Mouse (Mus musculus) ES-Bruce4 (cell line): ENCODE results near the gene Brms1. TPM values are rescaled to one million over a fixed set of nuclear protein-coding genes. Genes with fewer than 3 reads are reported as not detected.

Experiments used
- H3K27ac ChIP-seq: 2 replicates; pipeline ENCODE4 v1.5.1; 2012; ENCODE audit warnings: low read length, inconsistent platforms; ENCODE audit not compliant: insufficient read depth
- H3K27me3 ChIP-seq: 2 replicates; pipeline ENCODE4 v1.6.1; 2012; ENCODE audit warnings: mild to moderate bottlenecking, low read length, inconsistent platforms; ENCODE audit not compliant: control insufficient read depth, poor library complexity, insufficient read depth, severe bottlenecking
- H3K36me3 ChIP-seq: 2 replicates; pipeline ENCODE4 v1.6.1; 2012; ENCODE audit warnings: inconsistent platforms, mild to moderate bottlenecking, low read length, moderate library complexity; ENCODE audit not compliant: control insufficient read depth, poor library complexity, insufficient read depth, severe bottlenecking
- H3K4me1 ChIP-seq: one replicate; pipeline ENCODE4 v1.8.1; 2011; ENCODE audit warnings: low read length; ENCODE audit not compliant: control insufficient read depth, insufficient read depth
- H3K4me3 ChIP-seq: 2 replicates; pipeline ENCODE4 v1.5.1; 2011; ENCODE audit warnings: low read depth, mild to moderate bottlenecking, low read length
- H3K9ac ChIP-seq: 2 replicates; pipeline ENCODE4 v1.6.1; 2012; ENCODE audit warnings: low read depth, mild to moderate bottlenecking, inconsistent platforms; ENCODE audit not compliant: poor library complexity, severe bottlenecking
- H3K9me3 ChIP-seq: replicated peaks from 2 replicates; pipeline ENCODE4 v1.6.1; 2012; ENCODE audit warnings: mild to moderate bottlenecking, low read length, inconsistent platforms; ENCODE audit not compliant: control insufficient read depth, poor library complexity, insufficient read depth, severe bottlenecking
- CTCF ChIP-seq: IDR thresholded peaks from one replicate; pipeline ENCODE4 v1.8.1; 2011; ENCODE audit warnings: low read depth, low read length
- EP300 ChIP-seq: IDR thresholded peaks from 2 replicates; pipeline ENCODE4 v1.6.1; 2011; ENCODE audit warnings: low read depth, low read length; ENCODE audit not compliant: insufficient read depth
- POLR2A ChIP-seq: IDR thresholded peaks from one replicate; pipeline ENCODE4 v1.8.1; 2011; ENCODE audit warnings: low read length; ENCODE audit not compliant: insufficient read depth
- polyA plus RNA-seq: library from polyadenylated mRNA; stranded (reverse); fragments of >200 nt; gene quantifications from 2 replicates; pipeline ENCODE4 v1.2.4, GENCODE M21; 2011; ENCODE audit warnings: low read depth; ENCODE audit not compliant: missing spikeins, insufficient read depth, insufficient read length

Brms1 gene
- polyA plus RNA-seq, 1 experiment = 24.0 TPM

- Histone ChIP-seq H3K4me3 (peak overlapping the region; percentile 67), H3K27ac (peak overlapping the region; percentile 19; the same call in 1 of the 2 replicates), H3K9me3 (no peaks in the 10 kb centered on the region), H3K36me3 (no peaks in the 10 kb centered on the region), H3K27me3 (no peaks in the 10 kb centered on the region), H3K9ac (peak overlapping the region; percentile 38), H3K4me1 (peaks cover 2% of the 10 kb centered on the region)
- TF ChIP-seq POLR2A = no peak
- TF ChIP-seq CTCF = no peak
- TF ChIP-seq EP300 = peak; percentile 70; the same call in 1 of the 2 replicates
These were observed 3.2 kb upstream of the Brms1 start for GRCm38 (mm10) chr19:5037678-5038571.

- Histone ChIP-seq H3K27me3 (no peaks in the 10 kb centered on the region), H3K27ac (peak within 1 kb of the TSS; percentile 19; the same call in 1 of the 2 replicates), H3K9ac (peak within 1 kb of the TSS; percentile 38), H3K36me3 (no peaks in the 10 kb centered on the region), H3K9me3 (no peaks in the 10 kb centered on the region), H3K4me3 (peak within 1 kb of the TSS; percentile 67), H3K4me1 (peaks cover 2% of the 10 kb centered on the region)
- peak; percentile 17 for TF ChIP-seq CTCF
- no peak for TF ChIP-seq EP300
- no peak for TF ChIP-seq POLR2A
These were observed 2.4 kb upstream of the Brms1 start, which contains the start of the genes B4gat1 and AC124502.3 for GRCm38 (mm10) chr19:5038709-5039156. B4gat1 (plus strand) TSS chr19:5038826. AC124502.3 (plus strand) TSS chr19:5038891.

DNA sequence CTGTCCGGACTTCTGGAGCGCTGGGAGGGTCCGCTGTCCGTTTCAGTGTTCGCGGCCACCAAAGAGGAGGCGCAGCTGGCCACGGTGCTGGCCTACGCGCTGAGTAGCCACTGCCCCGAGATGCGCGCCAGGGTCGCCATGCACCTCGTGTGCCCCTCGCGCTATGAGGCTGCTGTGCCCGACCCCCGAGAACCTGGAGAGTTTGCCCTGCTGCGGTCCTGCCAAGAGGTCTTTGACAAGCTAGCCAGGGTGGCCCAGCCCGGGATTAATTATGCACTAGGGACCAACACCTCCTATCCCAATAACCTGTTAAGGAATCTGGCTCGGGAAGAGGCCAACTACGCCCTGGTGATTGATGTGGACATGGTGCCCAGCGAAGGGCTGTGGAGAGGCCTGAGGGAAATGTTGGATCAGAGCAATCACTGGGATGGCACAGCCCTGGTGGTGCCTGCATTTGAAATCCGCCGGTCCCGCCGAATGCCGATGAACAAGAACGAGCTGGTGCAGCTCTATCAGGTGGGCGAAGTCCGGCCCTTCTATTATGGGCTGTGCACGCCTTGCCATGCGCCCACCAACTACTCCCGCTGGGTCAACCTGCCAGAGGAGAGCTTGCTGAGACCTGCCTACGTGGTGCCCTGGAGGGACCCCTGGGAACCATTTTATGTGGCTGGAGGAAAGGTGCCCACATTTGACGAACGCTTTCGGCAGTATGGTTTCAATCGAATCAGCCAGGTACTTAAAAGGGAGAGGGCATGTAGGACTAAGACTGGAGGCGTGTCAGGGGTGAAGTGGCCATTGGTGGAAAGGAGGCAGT lies 1.6 kb upstream of the Brms1 start:
- peak overlapping the region; percentile 67 for H3K4me3 ChIP-seq
- TF ChIP-seq POLR2A = no peak
- no peak for TF ChIP-seq CTCF
- H3K9ac ChIP-seq = peak overlapping the region; percentile 38
- H3K9me3 ChIP-seq = no peaks in the 10 kb centered on the region
- H3K4me1 ChIP-seq = peaks cover 2% of the 10 kb centered on the region
- H3K27me3 ChIP-seq = no peaks in the 10 kb centered on the region
- no peaks in the 10 kb centered on the region for H3K36me3 ChIP-seq
- H3K27ac ChIP-seq = no peak overlapping the region

GRCm38 (mm10) chr19:5041588-5041987 lies 434 bp downstream of the Brms1 start:
- H3K4me3 ChIP-seq = peak overlapping the region; percentile 71
- H3K27ac ChIP-seq = no peak overlapping the region
- TF ChIP-seq EP300 (no peak), POLR2A (no peak)

GRCm38 (mm10) chr19:5045531-5045930 lies 4.4 kb downstream of the Brms1 start:
- Histone ChIP-seq H3K9me3 (no peaks in the 10 kb centered on the region), H3K4me3 (no peak overlapping the region), H3K36me3 (no peaks in the 10 kb centered on the region)

More at GRCm38 (mm10) chr19:5041588-5041987, 434 bp downstream of the Brms1 start:
- Histone ChIP-seq H3K9me3 (no peaks in the 10 kb centered on the region), H3K4me1 (peaks cover 2% of the 10 kb centered on the region), H3K36me3 (no peaks in the 10 kb centered on the region), H3K27me3 (no peaks in the 10 kb centered on the region), H3K9ac (peak overlapping the region; percentile 58)

More at GRCm38 (mm10) chr19:5045531-5045930, 4.4 kb downstream of the Brms1 start:
- TF ChIP-seq CTCF (no peak), POLR2A (no peak)
- Histone ChIP-seq H3K9ac (no peak overlapping the region), H3K27ac (no peak overlapping the region), H3K4me1 (peaks cover 5% of the 10 kb centered on the region), H3K27me3 (no peaks in the 10 kb centered on the region)
